Mouse (Mus musculus) brain, embryonic 14.5 days (tissue): ENCODE measurements around the gene Hmmr. TPM values are rescaled to one million over a fixed set of nuclear protein-coding genes. Genes with fewer than 3 reads are reported as not detected.

Experiments
- DNase-seq: peaks from one replicate; pipeline ENCODE4 v3.0.0-alpha.2; 2011; ENCODE audit warnings: low read depth
- CTCF ChIP-seq: fragments of 200-500 bp; IDR thresholded peaks from 2 replicates; pipeline ENCODE4 v1.5.1; 2012; ENCODE audit warnings: inconsistent platforms, mild to moderate bottlenecking, moderate library complexity, borderline replicate concordance; ENCODE audit not compliant: insufficient read depth, insufficient read length; ENCODE audit errors: extremely low read depth
- POLR2A ChIP-seq: fragments of 200-500 bp; IDR thresholded peaks from 2 replicates; pipeline ENCODE4 v1.6.1; 2012; ENCODE audit warnings: mild to moderate bottlenecking, inconsistent platforms, borderline replicate concordance; ENCODE audit not compliant: poor library complexity, insufficient read depth, insufficient read length, severe bottlenecking; ENCODE audit errors: extremely low read depth
- polyA plus RNA-seq: library from polyadenylated mRNA; depleted of rRNA; stranded (reverse); fragments of >200 nt; gene quantifications from 2 replicates; pipeline ENCODE4 v1.2.3, GENCODE M21; 2012; rRNA removed

The Hmmr gene
- polyA plus RNA-seq = 8.0 and 13.4 TPM in 2 replicates

DNA sequence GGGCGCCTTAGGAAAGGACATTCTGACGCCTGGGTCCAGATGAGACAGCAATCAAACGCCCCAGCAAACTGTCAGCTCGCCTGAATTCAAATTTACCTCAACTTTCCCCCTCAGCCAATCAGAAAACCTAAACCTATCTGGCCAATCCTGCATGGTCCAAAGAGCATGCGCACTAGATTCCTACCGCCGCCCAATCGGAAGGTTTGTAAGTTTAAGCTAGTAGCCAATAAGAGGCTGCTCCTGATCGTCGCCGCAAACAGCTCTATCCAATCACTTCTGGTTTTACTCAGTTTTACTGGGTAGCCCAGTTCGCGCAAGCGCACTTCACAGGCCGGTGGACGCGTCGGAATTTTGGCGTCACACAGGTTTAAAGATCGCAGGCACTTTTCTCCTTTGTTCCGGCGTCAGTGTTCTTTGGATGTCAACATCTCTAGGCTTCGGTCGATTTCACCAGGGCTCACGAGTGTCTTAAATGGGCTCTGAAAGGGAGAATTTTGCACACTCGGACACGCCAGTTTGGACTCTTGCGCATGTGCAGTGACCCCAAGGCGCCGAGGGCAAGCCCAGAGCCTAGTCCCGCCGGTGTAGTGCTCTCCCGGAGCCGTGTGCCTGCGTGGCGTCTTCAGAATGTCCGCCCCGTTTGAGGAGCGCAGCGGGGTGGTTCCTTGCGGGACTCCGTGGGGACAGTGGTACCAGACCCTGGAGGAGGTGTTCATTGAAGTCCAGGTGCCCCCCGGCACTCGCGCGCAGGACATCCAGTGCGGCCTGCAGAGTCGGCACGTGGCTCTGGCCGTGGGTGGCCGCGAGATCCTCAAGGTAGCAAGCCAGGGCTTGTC, at the start of gene Hmmr, which contains the start of gene Nudcd2:
Gene Hmmr (minus strand): TSS at position 84 of the 836 bp plus-strand sequence.
Gene Nudcd2 (plus strand): TSS at position 329 of the 836 bp plus-strand sequence.
- TF ChIP-seq CTCF (no peak), POLR2A (peak; percentile 16; the same call in 1 of the 2 replicates)
- DNase-seq = peak; percentile 99

DNA sequence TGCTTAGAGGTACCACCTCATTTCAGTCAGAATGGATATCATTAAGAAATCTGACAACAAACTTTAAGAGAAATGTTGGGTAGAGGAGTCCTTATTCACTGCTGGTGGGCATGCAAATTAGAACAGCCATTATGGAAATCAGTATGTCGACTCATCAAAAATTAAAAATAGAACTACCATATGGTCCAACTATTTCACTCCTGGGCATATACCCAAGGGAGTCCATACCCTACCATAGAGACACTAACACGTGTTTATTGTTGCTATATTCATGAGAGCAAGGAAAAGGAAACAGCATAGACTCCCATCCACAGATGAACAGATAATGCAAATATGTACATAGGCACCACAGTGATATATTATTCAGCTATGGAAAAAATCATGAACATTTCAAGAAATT, 48.6 kb upstream of the Hmmr start:
- TF ChIP-seq POLR2A (no peak), CTCF (no peak)
- DNase-seq = peak; percentile 65

DNA sequence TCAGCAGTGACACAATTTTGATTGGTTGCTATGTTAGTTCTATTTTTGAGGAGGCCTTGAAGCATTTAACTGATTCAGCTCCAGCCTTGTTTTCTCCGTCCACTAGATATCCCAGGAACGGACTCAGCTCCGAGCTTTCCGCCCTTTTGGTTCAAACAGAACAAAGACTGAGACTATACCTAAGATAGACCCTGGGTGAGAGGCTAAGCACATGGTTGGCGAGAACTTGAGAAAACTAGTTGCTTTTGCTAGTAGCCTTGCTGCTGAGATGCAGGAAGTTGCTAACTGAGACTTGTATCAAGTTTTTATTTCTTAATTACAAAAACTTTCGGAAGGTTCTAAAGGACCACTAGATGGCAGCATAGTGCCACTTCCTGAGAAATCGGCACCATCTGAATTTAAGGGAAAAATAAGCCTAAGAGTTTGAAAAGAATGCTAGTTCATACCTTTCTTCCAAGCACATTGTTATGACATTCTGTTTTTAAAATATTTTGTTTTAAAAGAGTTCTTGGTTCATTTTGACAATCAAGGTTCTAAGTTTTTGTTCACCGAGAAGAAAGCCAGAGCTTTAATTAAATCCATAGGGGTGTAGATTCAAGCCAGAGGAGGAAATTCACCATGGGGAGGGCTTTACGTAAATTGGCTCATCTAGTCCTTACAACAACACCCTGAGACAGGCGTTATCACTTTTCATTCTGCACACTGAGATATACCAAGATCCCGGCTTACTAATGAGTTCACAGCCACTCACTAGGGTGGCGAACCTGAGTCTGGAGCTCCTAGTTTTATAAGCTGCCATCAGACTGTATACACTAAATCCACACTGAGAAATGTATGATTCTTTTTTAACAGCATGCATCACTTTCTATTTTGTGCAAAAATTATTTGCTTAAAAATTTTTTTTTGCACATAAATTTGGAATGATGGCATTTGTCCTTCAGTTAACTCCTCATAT, 42.4 kb upstream of the Hmmr start:
- no peak for TF ChIP-seq POLR2A
- peak; percentile 14; the same call in 1 of the 2 replicates for TF ChIP-seq CTCF
- DNase-seq = peak; percentile 88

DNA sequence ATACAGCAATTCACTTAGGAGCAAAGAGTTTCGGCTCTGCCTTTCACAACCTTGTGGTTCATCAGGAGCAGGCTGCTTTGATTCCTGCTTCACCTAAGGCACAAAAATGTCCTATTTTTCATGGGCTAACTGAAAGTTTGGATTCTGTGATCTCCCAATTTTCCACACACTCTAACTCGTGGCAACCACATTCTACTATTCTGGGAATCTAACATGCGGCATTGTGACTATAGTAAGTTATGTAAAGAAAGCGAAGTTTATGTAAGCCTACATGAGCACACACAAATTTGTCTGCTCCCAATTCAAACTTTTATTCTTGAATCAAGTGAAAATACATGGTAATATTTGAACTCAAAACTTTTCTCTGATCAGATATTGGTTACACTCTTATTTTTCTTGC, 31.5 kb upstream of the Hmmr start:
- TF ChIP-seq POLR2A (no peak), CTCF (no peak)
- DNase-seq = no peak

DNA sequence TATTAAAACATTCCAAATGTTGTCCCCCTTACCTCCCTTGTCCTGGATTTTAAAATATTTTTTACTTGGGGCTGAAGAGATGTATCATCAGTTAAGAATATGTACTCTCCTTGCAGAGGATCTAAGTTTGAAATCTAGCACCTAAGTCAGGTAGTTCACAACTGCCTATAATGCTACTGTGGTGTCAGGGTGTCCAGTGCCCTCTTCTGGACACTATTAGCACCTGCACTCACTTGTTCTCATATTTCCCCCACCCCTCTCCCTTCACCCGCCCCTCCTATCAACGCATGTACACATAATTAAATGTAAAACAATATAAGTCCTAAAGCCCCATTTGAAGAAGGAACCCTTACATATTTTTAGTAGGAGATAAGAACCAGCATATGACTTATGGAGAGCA, 30.2 kb upstream of the Hmmr start:
- TF ChIP-seq CTCF (peak; percentile 45; the same call in 1 of the 2 replicates), POLR2A (no peak)
- DNase-seq = no peak

DNA sequence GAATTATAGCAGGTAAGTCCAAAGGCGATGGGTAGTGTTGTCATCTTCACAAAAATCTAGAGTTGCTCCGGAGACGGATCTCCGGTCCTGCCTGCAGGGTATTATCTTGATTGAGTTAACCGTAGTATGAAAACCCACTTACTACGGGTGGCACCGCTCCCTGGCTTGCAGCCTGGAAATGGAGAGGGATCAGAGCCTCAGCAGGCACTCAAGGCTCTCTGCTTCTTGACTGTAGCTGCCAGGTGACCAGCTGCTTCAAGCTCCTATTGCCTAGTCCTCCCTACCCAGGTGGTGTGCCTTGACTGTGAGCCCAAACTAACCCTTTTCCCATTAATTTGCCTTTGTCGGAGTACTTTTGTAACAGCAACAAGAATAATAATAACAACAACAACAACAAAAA, 26.7 kb upstream of the Hmmr start:
- DNase-seq = no peak
- TF ChIP-seq CTCF (no peak), POLR2A (no peak)

DNA sequence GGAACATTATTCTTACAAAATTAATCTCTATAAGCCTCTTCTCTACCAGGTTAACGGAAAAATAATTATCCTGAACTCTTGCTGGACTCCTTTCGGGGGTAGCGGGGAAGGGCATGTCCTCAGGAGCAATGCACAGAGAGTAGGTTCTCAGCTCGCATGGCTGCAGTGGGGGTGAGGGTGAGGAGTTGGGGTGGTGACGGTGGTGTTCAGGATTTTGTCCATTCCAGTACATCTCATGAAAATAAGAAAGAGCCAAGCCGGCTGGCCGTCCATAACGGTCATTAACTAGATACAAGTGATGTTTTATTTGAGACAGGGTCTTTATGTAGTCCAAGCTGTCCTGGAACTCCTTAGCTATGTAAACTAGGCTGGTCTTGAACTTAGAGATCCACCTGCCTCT, 22.7 kb upstream of the Hmmr start:
- TF ChIP-seq POLR2A = no peak
- TF ChIP-seq CTCF = no peak

DNA sequence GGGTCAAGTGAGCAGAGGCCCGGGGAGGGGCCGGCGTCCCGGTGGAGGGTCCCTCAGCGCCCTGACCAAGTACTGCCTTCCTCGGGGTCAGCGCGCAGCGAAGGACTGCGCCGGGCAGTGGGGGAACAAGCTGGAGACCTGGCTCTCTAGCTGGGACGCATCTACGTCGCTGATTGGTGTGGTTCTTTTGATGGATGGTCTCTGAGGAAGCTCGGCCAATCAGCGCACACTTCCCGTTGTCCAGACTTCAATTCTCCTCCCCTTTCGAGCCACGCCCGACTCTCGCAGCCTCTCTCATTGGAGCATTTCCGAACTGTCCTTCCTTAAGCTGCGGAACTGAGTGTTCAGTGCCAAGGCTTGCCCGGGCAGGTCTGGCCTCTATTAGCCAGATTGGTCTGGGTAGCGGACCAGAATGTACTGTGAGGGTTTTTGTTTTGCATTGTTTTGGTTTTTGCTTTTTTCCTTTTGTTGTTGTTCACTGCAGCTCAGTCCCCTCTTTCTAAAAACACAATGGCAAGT, 21.9 kb upstream of the Hmmr start, which contains the start of gene Ccng1:
Gene Ccng1 (minus strand): TSS at position 203 of the 519 bp plus-strand sequence.
- DNase-seq = peak; percentile 99
- TF ChIP-seq CTCF (no peak), POLR2A (peak; percentile 31; the same call in 1 of the 2 replicates)

More for the DNA sequence above, 22.7 kb upstream of the Hmmr start:
- no peak for DNase-seq

DNA sequence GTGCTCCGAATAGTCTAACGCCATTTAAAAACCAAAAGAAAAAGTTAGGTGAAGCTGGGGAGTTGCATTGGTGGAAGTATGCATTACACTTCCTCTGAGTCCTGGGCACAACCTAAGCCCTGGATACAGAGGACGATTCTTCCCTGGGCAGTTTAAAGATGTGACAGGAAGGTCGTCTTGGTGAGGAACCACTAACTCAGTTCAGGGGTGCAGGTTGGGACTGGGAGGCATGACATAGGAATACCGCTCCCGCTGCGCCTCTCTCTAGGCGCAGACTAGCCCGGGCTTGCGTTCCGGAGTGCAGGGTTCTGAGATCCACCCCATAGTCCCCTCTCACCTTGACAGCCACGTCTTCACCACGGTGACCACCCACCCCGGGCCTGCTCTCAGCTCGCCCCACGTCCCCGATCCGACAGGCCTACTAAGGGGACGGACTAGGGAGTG, 21.5 kb upstream of the Hmmr start:
- no peak for DNase-seq
- no peak for TF ChIP-seq POLR2A

DNA sequence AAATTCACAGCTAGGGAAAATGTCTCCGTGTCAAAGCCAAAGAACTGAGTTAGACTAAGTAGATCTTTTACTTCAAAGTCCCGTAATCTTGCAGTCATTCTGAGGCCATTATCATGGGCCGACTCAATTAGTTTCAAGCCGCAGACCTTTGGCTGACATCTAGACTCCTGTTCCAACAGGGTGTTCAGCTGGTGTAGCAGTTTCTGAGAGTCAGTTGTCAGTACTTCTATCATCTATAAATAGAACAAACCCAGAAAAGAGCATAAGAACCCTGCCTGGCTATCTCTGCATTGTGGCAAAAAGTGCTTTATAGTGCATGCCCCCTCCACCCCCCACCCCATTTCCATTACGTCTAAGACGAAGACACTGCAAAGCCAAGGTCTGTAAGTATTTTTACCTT, 20.6 kb upstream of the Hmmr start:
- DNase-seq = no peak
- TF ChIP-seq CTCF (no peak), POLR2A (no peak)

DNA sequence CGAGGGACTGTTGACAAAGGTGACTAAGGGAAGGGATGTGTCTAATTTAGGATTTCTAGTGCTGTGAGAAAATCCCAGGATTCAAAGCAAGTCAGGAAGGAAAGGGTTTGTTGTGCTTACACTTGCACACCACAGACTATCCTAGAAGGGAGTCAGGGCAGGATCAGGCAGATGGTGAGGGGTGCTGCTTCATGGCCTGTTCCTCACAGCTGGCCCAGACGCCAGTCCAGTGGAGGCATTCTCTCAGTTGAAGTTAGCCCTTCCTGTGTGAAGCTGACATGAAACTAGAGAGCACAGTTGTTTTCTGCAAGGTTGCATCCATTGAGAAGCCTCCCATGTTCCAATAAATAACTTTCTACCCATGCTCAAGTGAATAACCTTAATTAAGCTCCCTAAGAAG, 14.5 kb upstream of the Hmmr start:
- DNase-seq = no peak
- TF ChIP-seq CTCF = no peak
